ENCODE assay signal across 11 mouse cellular contexts in genomic region chr12:12765490-12766058, GRCm38 (mm10).
DNase-seq lines count a peak whose midpoint lies in the region; ATAC-seq and TF ChIP-seq lines count a peak whose summit lies in the region.
"Had no signal": no experiment of that assay in that cellular context is flagged by ENCODE, and none has a peak within 500 bp of the region (broad histone marks: within the 10 kb centered on the region; RNA-seq: fewer than 3 reads in every experiment).

No protein-coding gene starts in this region.

- WGBS in kidney, postnatal 0 days = 34% methylated on average over 7 of the region's 7 CpGs
- 63% methylated on average over 7 of the region's 7 CpGs for WGBS in hindbrain, embryonic 10.5 days
- 35% methylated on average over 7 of the region's 7 CpGs for WGBS in neural tube, embryonic 15.5 days

- no peaks in the 10 kb centered on the region; the same call in 1 of the 2 replicates for H3K9me3 ChIP-seq in kidney, postnatal 0 days (replicated peaks; ENCODE audit: low read length)
- peaks cover 2% of the 10 kb centered on the region; the same call in 1 of the 2 replicates for H3K9me3 ChIP-seq in hindbrain, embryonic 10.5 days
- no peaks in the 10 kb centered on the region for H3K9me3 ChIP-seq in neural tube, embryonic 15.5 days (replicated peaks)

- no peaks in the 10 kb centered on the region; the same call in 1 of the 2 replicates for H3K27me3 ChIP-seq in kidney, postnatal 0 days (ENCODE audit: insufficient read depth, low read length)
- 0 out of 2 replicates have a peak, but pooled peaks cover 5% of the 10 kb centered on the region for H3K27me3 ChIP-seq in hindbrain, embryonic 10.5 days (ENCODE audit: insufficient read depth, poor library complexity, severe bottlenecking)
- H3K27me3 ChIP-seq in neural tube, embryonic 15.5 days (replicated peaks) = no peaks in the 10 kb centered on the region
- H3K27me3 ChIP-seq: limb, embryonic 12.5 days had no signal

- TF ChIP-seq CTCF in kidney, postnatal 0 days (IDR thresholded peaks at IDR 0.05; ENCODE audit: low read depth) = no peak

- ATAC-seq in kidney, postnatal 0 days (replicated peaks; ENCODE audit: low FRiP score, low read depth) = no peak
- ATAC-seq in neural tube, embryonic 15.5 days (ENCODE audit: low FRiP score) = peak; percentile 48; the same call in 1 of the 2 replicates
- ATAC-seq: liver, postnatal 0 days had no signal

- H3K27ac ChIP-seq in kidney, postnatal 0 days = no peak overlapping the region
- peak overlapping the region; percentile 69 for H3K27ac ChIP-seq in hindbrain, embryonic 10.5 days
- H3K27ac ChIP-seq in neural tube, embryonic 15.5 days (replicated peaks) = no peak overlapping the region; the same call in 1 of the 2 replicates
- H3K27ac ChIP-seq: limb, embryonic 12.5 days had no signal

- no peaks in the 10 kb centered on the region for H3K4me1 ChIP-seq in kidney, postnatal 0 days (replicated peaks; ENCODE audit: insufficient read depth, low read length)
- H3K4me1 ChIP-seq in hindbrain, embryonic 10.5 days (replicated peaks) = peaks cover 40% of the 10 kb centered on the region
- H3K4me1 ChIP-seq in neural tube, embryonic 15.5 days = peaks cover 9% of the 10 kb centered on the region; the same call in 1 of the 2 replicates

- H3K36me3 ChIP-seq in kidney, postnatal 0 days (ENCODE audit: insufficient read depth, low read length) = no peaks in the 10 kb centered on the region
- H3K36me3 ChIP-seq in hindbrain, embryonic 10.5 days = no peaks in the 10 kb centered on the region
- H3K36me3 ChIP-seq in neural tube, embryonic 15.5 days = no peaks in the 10 kb centered on the region
- H3K36me3 ChIP-seq: limb, embryonic 12.5 days had no signal

- H3K4me3 ChIP-seq in kidney, postnatal 0 days (replicated peaks; ENCODE audit: low read depth, low read length) = no peak overlapping the region
- no peak overlapping the region for H3K4me3 ChIP-seq in hindbrain, embryonic 10.5 days
- no peak overlapping the region for H3K4me3 ChIP-seq in neural tube, embryonic 15.5 days (replicated peaks)
- H3K4me3 ChIP-seq: limb, embryonic 12.5 days had no signal

- DNase-seq in kidney, postnatal 0 days (ENCODE audit: low spot score) = peak; percentile 8
- DNase-seq in kidney, postnatal 25 days = no peak
- DNase-seq in hindbrain, embryonic 10.5 days (ENCODE audit: low spot score) = no peak
- DNase-seq in mesoderm, embryonic 11.5 days (ENCODE audit: low read depth, low spot score) = peak; percentile 50
- no peak for DNase-seq in heart, postnatal 10 days
- DNase-seq in cerebellum, adult 11-12 months = no peak
- DNase-seq in embryo, embryonic 10.5 days (ENCODE audit: low spot score) = no peak
- DNase-seq: cerebellum, postnatal 14 days; liver, postnatal 0 days had no signal

- intact Hi-C loops in heart, postnatal 10 days (cut with DNase I) = no loop called here

- no peak overlapping the region for H3K9ac ChIP-seq in kidney, postnatal 0 days (ENCODE audit: low read depth, low read length)
- no peak overlapping the region for H3K9ac ChIP-seq in neural tube, embryonic 15.5 days (replicated peaks)
- H3K9ac ChIP-seq: limb, embryonic 12.5 days; liver, postnatal 0 days had no signal

- no peak overlapping the region for H3K4me2 ChIP-seq in kidney, postnatal 0 days (ENCODE audit: low read length)
- no peak overlapping the region for H3K4me2 ChIP-seq in neural tube, embryonic 15.5 days
- H3K4me2 ChIP-seq: limb, embryonic 12.5 days had no signal

Comparison
In these comparisons a context has a peak if more than half of its experiments do, and no peak if none do; other contexts are left out.
1. DNase-seq: peak in kidney, postnatal 0 days (single experiment) and mesoderm, embryonic 11.5 days (single experiment); none in kidney, postnatal 25 days (0 of 2), hindbrain, embryonic 10.5 days (single experiment), heart, postnatal 10 days (0 of 2), cerebellum, adult 11-12 months (single experiment) and embryo, embryonic 10.5 days (single experiment).